Mouse (Mus musculus) megakaryocyte-erythroid progenitor cell, adult 5-6 weeks (primary cell): ENCODE results near the gene Olfr308. TPM values are rescaled to one million over a fixed set of nuclear protein-coding genes. Genes with fewer than 3 reads are reported as not detected.
"Not testable (repeated sequence)": the region's sequence is repeated elsewhere in the genome, so short reads cannot be mapped to it uniquely, and the experiment has no call there.

Experiments
- ATAC-seq: replicated peaks from 2 replicates; pipeline ENCODE4 v1.8.0; 2016; ENCODE audit warnings: mild to moderate bottlenecking, inconsistent platforms; ENCODE audit not compliant: severe bottlenecking, poor library complexity, low FRiP score, low TSS enrichment
- total RNA-seq, 2 experiments: library from RNA; stranded (forward) in 1 of 2; stranded (reverse) in 1 of 2; fragments of 200-1000, 215-1000 nt in 1 of 2; fragments of >200 nt in 1 of 2; fragmentation: Nextera tagmentation in 1 of 2; gene quantifications; 2 replicates each; pipeline ENCODE4 v1.2.3; 2014 to 2017

The Olfr308 gene
- total RNA-seq (2014; fragmentation: Nextera tagmentation) (not detected in 2 replicates), total RNA-seq (2017) (not detected in 2 replicates)

DNA sequence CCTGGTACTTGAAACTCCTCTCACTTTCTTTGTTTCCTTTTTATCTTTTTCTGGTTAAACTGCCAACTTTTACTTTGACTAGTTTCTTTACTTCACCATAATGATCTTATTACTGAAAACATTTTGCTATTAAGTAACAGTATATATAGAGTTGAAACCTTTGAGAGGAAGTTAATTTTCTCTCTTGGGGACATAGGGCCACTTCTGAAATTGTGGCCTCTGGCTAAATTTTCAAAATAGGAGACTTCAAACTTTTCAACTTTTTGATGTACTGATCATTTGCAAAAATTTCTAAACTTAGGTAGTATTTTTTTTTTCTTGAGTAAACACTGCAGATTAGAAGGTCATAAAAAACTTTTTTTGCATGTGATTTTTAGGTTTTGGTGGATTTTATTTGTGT, at the start of gene Olfr308:
Gene Olfr308, minus strand, starts transcription at position 101 of the 400 bp plus-strand sequence.
- no peak for ATAC-seq

DNA sequence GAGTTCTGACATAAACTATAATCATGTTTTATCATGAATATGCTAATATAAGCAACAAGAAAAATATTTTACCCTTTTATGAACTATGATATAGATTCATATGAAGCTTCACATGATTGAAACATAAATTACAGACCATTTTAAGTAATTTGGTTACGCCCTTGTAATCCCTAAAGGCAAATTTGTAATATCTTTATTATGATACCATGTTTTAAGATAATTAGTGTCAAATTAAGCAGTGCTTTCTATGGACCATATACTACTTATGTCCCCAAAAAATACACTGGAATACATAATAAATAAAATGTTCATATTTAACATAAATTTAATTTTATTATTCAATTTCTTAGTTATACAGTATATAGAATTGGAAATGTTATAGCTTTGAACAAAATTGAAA, 41.4 kb upstream of the Olfr308 start, which contains the start of gene Olfr305:
Gene Olfr305, minus strand, starts transcription at position 101 of the 400 bp plus-strand sequence.
- no peak for ATAC-seq

DNA sequence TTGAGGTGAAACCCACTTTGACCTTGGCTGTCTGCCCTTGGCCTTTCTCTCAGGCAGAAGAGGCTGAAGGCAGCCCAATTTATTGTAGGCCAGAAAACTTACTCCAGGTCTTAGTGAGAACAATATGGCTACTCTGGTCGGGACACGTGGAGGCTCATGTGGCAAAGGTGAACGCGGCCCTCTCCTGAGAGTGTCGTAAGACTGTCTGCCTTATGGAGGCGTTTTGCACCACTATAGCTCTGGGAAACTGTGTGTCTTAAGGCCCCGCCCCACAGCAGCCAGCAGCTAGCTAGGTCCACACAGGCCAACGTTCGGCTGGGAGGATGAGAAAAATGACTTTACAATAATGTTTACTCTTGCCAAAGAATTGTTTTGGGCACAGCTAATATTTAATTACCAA, 20.9 kb upstream of the Olfr308 start:
- not testable (repeated sequence) for ATAC-seq

DNA sequence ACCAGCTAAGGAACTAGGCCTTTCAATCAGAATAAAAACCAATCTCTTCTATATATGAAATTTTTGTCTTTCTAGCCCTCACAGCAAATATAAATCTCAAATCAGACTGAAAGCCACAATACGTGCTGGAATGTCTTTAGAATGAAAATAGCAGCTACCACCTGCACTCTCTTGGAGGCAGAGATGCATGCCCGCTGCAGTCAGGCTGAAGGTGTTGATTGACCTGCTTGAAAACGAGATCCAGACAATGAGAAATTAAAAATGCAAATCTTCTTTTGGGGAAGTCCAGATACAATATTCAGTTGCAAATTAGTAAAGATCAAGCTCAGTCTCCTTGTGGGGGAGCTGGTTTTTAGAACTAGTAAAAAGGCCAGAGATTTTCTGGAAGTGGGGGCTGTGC, 18.8 kb upstream of the Olfr308 start:
- ATAC-seq, result no peak

DNA sequence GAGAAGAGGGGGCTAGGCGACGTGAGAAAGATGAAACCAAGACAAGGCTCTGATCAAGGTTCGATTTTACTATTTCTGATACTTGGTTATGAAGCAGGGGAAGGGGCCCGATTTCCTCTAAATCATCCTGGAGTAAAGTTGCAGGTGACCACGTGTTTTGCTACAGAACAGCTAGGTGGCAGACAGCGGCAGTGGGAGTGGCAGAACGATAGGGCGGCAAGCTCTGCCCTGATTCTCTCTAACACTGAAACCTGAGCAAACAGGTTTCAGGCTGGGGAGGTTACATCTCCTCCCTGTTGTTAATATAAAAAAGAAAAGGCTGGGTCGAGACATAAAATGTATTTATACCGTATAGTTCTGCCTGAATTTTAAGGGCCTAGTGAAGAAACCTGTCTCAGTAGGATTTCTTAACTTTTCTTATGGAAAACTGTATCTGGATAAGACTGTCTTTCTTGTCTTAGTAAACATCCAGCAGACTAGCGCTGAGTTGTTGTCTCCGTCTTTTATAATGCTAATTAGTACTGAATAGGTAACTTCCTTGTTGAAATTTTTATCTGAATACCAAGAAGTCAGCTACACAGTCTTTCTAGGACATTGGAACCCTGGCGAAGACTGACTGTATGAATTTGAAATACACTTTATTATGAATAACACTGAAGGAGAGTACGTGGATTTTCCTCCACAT, 17.6 kb upstream of the Olfr308 start:
- no peak for ATAC-seq

DNA sequence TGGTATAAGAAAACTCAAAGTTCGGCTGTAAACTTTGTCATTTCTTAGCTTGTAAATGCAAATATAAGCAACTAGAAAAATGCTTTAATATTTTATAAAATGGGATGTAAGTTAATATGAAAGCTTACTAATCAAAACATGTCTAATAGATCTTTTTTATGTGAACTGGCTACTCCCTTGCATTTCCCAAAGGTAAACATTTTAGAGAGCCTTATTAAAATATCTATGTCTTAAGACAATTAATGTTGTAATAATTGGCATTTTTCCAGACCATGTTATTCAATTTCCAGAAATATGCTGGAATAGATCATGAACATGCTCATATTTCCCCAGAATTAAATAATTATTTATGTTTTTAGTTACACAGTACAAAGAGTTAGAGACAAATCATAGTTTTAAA, 12.1 kb upstream of the Olfr308 start, which contains the start of gene Olfr307:
Gene Olfr307, minus strand, starts transcription at position 101 of the 400 bp plus-strand sequence.
- no peak for ATAC-seq

DNA sequence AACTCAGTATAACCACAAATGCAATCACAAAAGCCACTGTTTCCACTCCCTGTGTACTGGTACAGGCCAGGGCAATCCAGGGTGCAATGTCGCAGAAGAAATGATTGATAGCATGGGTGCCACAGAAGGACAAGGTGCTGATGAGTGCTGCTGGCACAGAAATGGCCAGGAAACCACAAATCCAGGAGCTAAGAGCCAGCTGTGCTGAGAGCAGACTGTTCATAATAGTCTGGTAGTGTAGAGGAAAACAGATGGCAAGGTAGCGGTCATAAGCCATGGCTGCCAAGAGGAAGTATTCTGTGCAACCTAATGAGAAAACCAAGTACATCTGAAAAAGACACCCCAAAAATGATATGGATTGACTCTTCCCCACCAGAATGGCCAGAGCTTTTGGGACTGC, 4.1 kb downstream of the Olfr308 start:
- ATAC-seq, result no peak

DNA sequence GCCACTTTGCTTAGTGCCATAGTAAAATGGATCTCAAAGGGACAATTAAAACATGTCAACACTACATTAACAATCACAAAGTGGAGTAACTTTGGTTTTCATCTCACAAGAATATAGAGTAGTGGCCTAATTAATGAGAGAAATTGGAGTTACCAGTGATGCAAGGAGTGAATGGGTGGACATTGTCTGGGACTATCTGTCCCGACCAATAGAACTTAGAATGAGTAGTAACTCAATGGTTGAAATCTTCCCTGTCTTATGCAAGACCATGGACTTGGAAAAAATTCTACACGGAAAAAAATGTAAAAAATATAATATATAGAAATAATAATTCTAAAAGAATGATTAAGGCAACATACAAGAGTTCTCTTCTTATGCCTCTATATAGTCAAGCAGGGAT, 11.8 kb downstream of the Olfr308 start, which contains the start of gene Olfr309:
Gene Olfr309, minus strand, starts transcription at position 101 of the 400 bp plus-strand sequence.
- ATAC-seq, result no peak

DNA sequence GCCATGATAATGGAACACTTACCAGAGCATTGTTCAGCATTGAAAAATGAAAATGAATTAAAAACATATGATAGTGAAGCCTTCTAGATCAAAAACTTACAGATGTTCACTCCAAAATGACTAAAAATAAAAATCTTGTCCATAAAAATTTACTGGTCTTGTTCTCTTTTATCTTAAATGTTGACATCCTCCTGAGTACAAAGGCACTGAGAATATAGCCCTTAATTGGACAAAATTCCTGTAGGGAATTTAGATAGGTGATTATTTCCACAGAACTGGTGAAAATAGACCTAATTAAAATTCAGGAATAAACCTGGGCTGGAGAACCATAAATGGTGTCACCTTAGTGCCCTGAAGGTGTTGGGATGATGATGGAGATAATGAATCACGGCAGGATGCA, 48.4 kb downstream of the Olfr308 start, which contains the start of gene Olfr310:
Gene Olfr310, minus strand, starts transcription at position 101 of the 400 bp plus-strand sequence.
- no peak for ATAC-seq

Other genes starting within 250 kb of the Olfr308 start
- gene Vmn2r75, start 153.9 kb downstream of the Olfr308 start, total RNA-seq (2014; fragmentation: Nextera tagmentation), result not detected in 2 replicates
- gene Vmn2r75, start 153.9 kb downstream of the Olfr308 start, total RNA-seq (2017), result not detected in 2 replicates
- gene Vmn2r76, start 79.3 kb downstream of the Olfr308 start, total RNA-seq (2014; fragmentation: Nextera tagmentation), result not detected in 2 replicates
- gene Vmn2r76, start 79.3 kb downstream of the Olfr308 start, total RNA-seq (2017), result not detected in 2 replicates
- not detected in 2 replicates for gene Olfr310, start 48.5 kb downstream of the Olfr308 start, total RNA-seq (2014; fragmentation: Nextera tagmentation)
- gene Olfr310, start 48.5 kb downstream of the Olfr308 start, total RNA-seq (2017), result not detected in 2 replicates
- not detected in 2 replicates for gene Olfr309, start 11.9 kb downstream of the Olfr308 start, total RNA-seq (2014; fragmentation: Nextera tagmentation)
- gene Olfr309, start 11.9 kb downstream of the Olfr308 start, total RNA-seq (2017), result not detected in 2 replicates
- not detected in 2 replicates for gene Olfr307, start 12.0 kb upstream of the Olfr308 start, total RNA-seq (2014; fragmentation: Nextera tagmentation)
- gene Olfr307, start 12.0 kb upstream of the Olfr308 start, total RNA-seq (2017), result not detected in 2 replicates
- gene Olfr305, start 41.3 kb upstream of the Olfr308 start, total RNA-seq (2014; fragmentation: Nextera tagmentation), result not detected in 2 replicates
- gene Olfr305, start 41.3 kb upstream of the Olfr308 start, total RNA-seq (2017), result not detected in 2 replicates
- gene Olfr304, start 61.0 kb upstream of the Olfr308 start, total RNA-seq (2014; fragmentation: Nextera tagmentation), result not detected in 2 replicates
- gene Olfr304, start 61.0 kb upstream of the Olfr308 start, total RNA-seq (2017), result not detected in 2 replicates
- not detected in 2 replicates for gene Olfr303, start 72.2 kb upstream of the Olfr308 start, total RNA-seq (2014; fragmentation: Nextera tagmentation)
- not detected in 2 replicates for gene Olfr303, start 72.2 kb upstream of the Olfr308 start, total RNA-seq (2017)
- gene Olfr301, start 78.2 kb upstream of the Olfr308 start, total RNA-seq (2014; fragmentation: Nextera tagmentation), result not detected in 2 replicates
- gene Olfr301, start 78.2 kb upstream of the Olfr308 start, total RNA-seq (2017), result not detected in 2 replicates
- gene Olfr299, start 134.3 kb upstream of the Olfr308 start, total RNA-seq (2014; fragmentation: Nextera tagmentation), result not detected in 2 replicates
- gene Olfr299, start 134.3 kb upstream of the Olfr308 start, total RNA-seq (2017), result not detected in 2 replicates
- not detected in 2 replicates for gene Olfr298, start 166.9 kb upstream of the Olfr308 start, total RNA-seq (2014; fragmentation: Nextera tagmentation)
- gene Olfr298, start 166.9 kb upstream of the Olfr308 start, total RNA-seq (2017), result not detected in 2 replicates
- gene Olfr297, start 194.3 kb upstream of the Olfr308 start, total RNA-seq (2014; fragmentation: Nextera tagmentation), result not detected in 2 replicates
- gene Olfr297, start 194.3 kb upstream of the Olfr308 start, total RNA-seq (2017), result not detected in 2 replicates